Mouse (Mus musculus): ENCODE measurements around the gene Maea. TPM values are rescaled to one million over a fixed set of nuclear protein-coding genes. Genes with fewer than 3 reads are reported as not detected.

The Maea gene
- total RNA-seq, 2 experiments from 2014 or later: 60.4 to 226 TPM

Other genes starting within 250 kb of the Maea start
- gene Slc5a1, start 231.3 kb upstream of the Maea start, total RNA-seq (2014; fragmentation: Nextera tagmentation): not detected in 2 replicates
- gene Slc5a1, start 231.3 kb upstream of the Maea start, total RNA-seq (2017): not detected in 2 replicates
- gene Spon2, start 117.1 kb upstream of the Maea start, total RNA-seq (2014; fragmentation: Nextera tagmentation): 23.4 and 35.0 TPM in 2 replicates
- 14.8 and 15.1 TPM in 2 replicates for gene Spon2, start 117.1 kb upstream of the Maea start, total RNA-seq (2017)
- gene Ctbp1, start 60.5 kb upstream of the Maea start, total RNA-seq (2014; fragmentation: Nextera tagmentation): 208 and 216 TPM in 2 replicates
- gene Ctbp1, start 60.5 kb upstream of the Maea start, total RNA-seq (2017): 136 and 192 TPM in 2 replicates
- gene Uvssa, start 43.0 kb downstream of the Maea start, total RNA-seq (2014; fragmentation: Nextera tagmentation): 9.5 and 13.2 TPM in 2 replicates
- 4.9 and 6.2 TPM in 2 replicates for gene Uvssa, start 43.0 kb downstream of the Maea start, total RNA-seq (2017)
- gene Nkx1-1, start 98.5 kb downstream of the Maea start, total RNA-seq (2014; fragmentation: Nextera tagmentation): not detected in 2 replicates
- not detected in 2 replicates for gene Nkx1-1, start 98.5 kb downstream of the Maea start, total RNA-seq (2017)

All from megakaryocyte-erythroid progenitor cell, adult 5-6 weeks (primary cell).